Mouse (Mus musculus) lung, postnatal 25 days (tissue): ENCODE results near the gene Ddb2.
A peak's percentile ranks its signal among the peaks of the same experiment; 100 is the strongest.

ENCODE experiments used
- DNase-seq: peaks from one replicate; pipeline ENCODE4 v3.0.0; 2022; ENCODE audit warnings: low spot score

Ddb2 gene

GRCm38 (mm10) chr2:91255661-91256150 is 18.9 kb upstream of the Ddb2 start, which contains the start of gene Pacsin3:
Pacsin3 (plus strand) TSS chr2:91255954.
- no peak for DNase-seq

- DNase-seq = no peak
Observed at GRCm38 (mm10) chr2:91254725-91255380, 18.1 kb upstream of the Ddb2 start.

- no peak for DNase-seq
Observed at GRCm38 (mm10) chr2:91252512-91252911, 15.7 kb upstream of the Ddb2 start.

DNA sequence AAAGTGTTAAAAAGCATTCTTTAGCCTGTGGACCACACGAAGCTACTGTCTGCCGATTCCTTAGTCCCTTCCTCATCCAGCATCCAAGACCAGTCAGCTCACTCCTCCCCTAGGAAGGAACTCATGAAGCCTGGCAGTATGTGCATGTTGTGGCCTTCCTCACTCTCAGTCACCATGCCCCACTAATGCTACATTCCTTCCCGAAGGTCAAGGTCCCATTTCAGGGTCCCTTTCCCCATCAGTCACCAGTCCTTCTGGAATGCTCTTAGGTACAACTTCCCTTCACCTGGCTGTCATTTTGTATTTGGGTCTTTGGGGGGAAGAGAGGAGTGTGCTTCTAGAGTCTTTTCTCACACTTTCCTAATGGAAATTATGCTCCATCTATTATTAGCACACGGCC is 15.2 kb upstream of the Ddb2 start:
- DNase-seq = no peak

- DNase-seq = no peak
Observed at GRCm38 (mm10) chr2:91248366-91248765, 11.6 kb upstream of the Ddb2 start.

DNA sequence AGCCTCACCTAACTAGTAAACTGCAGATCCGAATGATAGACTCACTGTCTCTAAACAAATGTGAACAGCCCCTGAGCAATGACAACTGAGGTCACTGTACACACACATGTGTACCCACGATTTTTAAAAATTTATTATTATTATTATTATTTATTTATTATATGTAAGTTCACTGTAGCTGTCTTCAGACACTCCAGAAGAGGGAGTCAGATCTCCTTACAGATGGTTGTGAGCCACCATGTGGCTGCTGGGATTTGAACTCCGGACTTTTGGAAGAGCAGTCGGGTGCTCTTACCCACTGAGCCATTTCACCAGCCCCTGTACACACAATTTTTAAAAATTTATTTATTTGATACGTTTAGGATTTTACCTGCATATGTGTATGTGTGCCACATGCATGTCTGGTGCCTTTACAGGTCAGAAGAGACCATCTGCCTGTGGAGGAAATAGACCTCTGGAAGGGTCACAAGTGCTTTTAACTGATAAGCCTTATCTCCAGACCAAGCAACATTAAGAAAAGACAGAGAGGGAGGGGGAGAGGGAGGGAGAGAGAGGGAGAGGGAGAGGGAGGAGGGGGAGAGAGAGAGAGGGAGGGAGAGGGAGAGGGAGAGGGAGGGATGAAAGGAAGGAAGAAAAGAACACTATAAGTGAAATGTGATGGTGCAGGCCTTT is 7.9 kb upstream of the Ddb2 start:
- no peak for DNase-seq

DNA sequence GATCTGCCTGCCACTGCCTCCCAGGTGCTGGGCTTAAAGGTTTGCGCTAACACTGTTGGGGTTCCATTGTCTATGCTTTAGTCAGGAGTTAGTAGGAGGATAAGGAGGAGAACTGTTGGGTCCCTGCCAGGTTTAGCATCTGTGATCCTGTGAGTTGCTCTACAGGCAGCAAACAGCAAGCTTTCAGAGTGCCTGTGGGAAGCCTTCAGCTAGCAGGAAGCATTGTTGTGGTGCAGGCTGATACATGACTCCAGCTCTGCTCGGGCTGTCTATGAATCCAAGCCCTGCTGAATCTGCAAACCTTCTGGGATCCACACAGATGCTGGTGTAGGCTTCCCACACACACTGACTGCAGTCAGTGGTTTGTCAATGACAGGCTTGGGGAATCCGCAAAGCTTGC is 6.6 kb upstream of the Ddb2 start:
- no peak for DNase-seq

DNA sequence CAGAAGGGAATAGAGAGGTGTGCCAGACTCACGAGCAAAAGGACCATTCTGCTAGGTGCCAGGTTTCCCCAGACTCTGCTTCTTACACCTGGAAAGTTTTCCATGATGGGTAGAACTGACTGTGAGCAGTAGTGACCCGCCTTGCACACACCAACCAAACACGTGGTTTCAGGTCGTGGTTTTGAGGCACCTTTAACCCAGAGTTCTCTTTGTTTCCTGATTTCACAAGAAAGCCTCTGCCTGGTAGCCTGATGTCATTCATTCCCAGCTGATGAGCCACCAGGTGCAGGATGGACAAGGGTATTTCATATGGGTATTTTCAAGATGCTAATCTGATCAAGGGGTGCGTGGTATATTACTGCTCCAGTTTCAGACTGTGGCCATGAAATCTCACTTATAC is 5.8 kb upstream of the Ddb2 start:
- no peak for DNase-seq

DNA sequence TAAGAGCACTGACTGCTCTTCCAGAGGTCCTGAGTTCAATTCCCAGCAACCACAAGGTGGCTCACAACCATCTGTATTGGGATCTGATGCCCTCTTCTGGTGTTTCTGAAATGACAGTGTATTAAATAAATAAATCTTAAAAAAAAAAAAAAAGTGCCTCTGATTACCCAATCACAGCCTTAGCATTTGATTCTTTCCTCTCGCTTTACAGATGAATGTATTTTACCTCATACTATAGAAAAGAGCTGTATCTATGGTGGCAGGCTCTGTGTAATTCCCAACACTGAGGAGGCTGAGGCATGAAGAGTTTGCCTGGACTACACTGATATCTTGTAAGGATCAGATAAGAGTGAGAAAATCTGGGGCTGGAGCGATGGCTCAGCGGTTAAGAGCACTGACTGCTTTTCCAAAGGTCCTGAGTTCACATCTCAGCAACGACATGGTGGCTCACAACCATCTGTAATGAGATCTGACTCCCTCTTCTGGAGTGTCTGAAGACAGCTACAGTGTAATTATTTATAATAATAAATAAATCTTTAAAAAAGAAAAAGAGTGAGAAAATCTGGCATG is 814 bp upstream of the Ddb2 start:
- DNase-seq = peak; percentile 26

- DNase-seq = no peak
Observed at GRCm38 (mm10) chr2:91229735-91230134, 7.0 kb downstream of the Ddb2 start.

DNA sequence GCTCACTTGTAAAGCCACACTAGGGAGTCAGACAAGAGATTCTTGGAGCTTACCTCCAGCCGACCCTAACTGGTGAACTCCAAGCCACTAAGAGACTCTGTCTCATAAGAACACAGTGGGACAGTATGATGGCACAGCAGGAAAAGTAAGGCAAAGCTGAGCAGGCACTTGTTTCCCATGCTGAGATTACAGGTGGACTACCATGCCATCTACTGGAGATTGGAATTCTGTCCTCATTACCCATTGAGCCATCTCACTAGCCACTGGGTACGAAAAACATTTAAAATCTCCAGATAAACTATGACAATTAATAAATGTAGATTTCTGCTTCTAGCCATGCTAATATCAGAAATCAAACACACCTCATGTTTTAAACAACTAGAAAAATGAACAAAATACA is 13.2 kb downstream of the Ddb2 start:
- no peak for DNase-seq

DNA sequence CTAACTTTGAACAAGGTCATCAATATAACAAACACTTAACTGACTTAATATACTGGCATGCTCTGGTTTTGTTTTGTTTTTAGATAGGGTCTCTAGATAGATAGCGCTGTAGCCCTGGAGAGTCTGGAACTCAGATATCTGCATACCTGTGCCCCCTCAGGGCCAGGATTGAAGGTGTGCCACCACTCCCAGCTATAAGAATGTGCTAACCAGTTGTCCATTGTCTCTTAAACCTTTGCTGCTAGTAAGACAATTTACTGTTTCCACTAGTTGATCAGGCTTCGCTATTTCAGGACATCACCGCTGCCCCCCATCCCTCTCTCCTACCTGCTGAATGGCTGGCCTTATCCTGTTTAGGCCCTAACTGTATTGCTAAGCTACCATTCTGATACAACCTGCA is 16.3 kb downstream of the Ddb2 start:
- DNase-seq = no peak

DNA sequence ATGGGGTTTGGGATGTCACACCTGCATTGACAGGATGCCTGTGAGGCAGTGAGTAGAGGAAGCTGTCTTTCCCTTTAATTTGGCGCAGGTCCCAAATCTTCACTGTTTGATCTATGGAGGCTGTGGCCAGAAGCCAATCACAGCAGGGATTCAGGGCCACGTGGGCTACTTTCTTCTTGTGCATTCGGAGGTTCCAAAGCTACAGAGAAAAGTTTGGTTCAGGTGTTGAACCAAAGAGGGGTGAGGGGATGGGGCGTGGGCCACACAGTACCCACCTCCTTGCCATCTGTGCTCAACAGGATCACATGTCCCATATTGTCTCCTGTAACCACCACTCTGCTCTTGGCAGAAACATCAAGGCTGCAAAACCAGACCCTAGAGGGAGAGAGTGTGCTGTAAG is 19.8 kb downstream of the Ddb2 start:
- DNase-seq = no peak

DNA sequence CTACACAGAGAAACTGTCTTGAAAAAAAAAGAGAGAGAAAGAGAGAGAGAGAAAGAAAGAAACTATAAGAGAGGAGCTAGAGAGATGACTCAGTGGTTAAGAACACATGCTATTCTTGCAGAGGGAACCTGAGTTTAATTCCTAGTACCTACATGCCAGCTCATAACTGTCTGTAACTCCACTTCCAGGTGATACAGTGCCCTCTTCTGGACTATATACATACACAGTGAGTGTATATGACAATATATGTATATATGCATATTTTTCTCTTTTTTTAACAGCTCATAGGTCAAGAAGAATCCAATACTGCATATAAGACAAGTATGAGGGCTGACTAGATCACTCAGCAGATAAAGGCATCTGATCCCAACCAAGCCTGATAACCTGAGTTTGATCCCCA is 23.5 kb downstream of the Ddb2 start:
- DNase-seq = no peak

- DNase-seq = no peak
Observed at GRCm38 (mm10) chr2:91206254-91206775, 30.5 kb downstream of the Ddb2 start.

DNA sequence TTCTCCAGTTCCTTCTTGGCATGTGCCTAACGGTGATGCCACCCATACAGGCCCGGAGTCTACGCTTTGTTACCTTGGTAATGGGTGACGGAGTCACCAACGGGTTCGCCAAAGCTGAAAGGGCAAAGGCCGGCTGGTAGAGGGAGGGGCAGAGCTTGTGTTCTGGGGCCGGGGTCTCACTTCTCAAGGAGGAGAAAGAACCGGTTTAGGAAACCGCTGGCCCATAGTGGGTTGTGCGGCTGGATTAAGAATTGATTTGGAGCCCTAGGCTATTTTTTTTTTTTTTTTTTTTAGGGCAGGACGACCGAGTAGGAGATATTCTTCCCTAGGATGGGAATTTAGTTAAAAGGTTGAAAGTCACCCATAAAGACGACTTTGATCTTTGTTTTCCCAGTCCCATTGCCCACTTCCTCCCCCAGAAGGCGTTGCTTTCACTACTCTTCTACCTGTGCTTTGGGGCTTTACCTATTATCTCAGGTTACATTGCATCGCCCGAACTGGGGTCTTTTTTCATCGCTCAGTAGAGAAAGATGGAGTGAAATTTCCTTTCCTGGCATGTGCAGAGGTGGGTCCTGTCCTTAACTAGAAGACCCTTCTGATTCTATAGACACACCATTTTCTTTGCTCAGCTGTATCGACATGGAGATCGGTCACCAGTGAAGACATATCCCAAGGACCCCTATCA is 33.7 kb downstream of the Ddb2 start:
- DNase-seq = no peak

DNA sequence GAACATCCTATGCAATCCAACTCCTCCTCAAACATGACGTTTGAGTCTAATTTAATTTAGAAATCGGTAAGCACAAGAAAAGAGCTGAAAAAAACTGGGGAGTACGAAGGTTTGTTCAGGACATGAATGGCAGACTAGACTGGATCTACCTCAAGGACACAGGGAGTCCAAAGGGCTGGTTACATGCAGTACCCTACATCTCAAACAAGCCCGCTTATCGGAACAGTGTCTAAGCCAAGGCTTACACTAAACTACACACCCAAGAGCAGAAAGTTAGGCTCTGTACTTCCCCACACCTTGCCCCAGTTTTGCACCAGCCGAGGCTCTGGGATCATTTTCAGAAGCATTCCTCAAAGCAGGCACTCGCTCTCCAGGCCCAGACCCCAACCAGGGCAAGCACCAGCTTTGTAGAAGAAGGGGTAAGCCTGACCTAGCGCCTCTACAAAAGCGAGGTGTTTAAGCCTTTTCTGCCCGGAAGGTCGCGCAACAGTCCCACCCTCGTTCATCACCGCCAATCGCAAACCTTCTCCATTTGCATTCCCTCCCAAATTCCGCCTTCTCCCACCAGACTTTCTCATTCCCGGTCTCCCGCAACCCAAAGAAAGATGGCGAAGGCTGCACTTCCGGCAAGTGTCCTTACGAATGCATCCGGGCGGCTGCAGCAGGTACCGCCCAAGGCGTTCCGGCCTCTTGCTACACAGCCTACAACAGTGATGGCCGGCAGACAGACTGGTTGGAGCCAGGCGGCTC is 34.4 kb downstream of the Ddb2 start, which contains the start of the genes Nr1h3 and Acp2:
Gene Nr1h3, minus strand, starts transcription at position 613 of the 750 bp plus-strand sequence.
Gene Acp2, plus strand, starts transcription at position 664 of the 750 bp plus-strand sequence.
- peak; percentile 93 for DNase-seq

DNA sequence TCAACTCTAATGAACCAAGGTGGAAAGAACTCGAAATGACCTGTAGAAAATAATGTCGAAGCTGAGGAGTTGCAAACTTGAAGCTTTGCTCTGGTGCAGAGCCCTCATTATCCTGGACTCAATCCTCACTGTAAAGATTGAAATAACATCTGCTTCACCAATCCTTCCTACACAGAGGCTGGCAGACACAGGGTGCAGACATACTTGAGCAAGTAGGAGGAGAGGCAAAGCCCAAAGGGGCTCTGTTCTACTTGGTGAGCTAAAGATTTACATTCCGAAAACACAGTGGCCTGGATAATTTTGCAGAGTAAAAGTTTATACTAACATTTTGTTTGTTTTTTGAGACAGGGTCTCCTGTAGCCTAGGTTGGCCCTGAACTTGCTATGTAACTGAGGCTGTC is 37.9 kb downstream of the Ddb2 start:
- no peak for DNase-seq

DNA sequence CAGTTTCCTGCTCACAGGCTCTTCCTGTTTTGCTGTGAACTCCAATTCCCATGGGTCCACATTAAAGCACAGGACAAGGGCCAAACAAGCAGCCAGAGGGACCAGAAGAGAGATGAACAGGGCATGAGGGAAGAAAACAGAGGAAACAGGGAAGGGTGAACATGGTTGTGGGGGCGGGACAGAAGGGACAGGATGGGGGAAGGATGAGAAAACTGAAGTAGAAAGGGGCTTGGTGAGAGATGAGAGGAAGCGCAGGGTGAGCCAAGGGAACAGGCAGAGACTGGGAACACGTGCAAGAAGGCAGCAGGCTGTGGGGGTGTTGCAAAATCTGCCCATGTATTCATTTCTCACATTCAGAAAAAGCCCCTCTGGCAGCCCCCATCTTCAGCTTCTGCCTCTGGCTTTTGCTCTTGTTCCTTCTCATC is 40.2 kb downstream of the Ddb2 start:
- DNase-seq = peak; percentile 36

DNA sequence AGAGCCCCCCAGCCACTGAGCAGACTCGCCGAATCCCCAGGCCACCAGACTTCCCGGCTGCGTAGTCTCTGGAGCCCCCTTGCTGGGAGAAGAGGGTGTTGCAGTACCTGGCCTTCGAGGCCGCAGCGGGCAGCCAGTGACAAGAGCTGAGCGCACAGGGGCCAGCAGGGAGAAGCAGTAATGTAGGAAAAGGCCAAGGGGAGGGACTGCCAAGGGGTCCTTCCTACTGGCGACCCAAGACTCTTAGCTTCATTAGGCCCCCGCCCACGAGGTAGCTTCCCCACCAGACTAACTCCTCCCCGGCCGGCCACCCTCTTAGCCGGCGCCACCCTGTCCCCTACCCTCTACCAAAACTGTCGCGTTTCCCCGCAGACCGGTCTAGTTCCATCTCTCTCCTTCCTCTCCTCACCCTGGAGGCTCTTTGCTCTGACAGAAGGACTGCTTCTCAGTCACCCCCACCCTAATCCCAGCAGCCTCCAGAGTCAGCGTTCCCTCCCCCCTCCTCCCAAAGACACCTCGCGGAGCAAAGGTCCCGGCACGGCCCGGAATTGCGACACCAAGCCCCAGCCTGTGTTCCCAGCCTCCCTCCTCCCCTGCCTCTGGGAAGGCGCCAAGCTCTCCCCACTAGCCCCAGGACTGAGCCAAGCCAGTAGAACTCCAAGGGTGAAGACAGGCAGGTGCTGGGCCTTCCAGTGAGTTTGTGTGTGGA is 42.0 kb downstream of the Ddb2 start:
- DNase-seq = peak; percentile 91

DNA sequence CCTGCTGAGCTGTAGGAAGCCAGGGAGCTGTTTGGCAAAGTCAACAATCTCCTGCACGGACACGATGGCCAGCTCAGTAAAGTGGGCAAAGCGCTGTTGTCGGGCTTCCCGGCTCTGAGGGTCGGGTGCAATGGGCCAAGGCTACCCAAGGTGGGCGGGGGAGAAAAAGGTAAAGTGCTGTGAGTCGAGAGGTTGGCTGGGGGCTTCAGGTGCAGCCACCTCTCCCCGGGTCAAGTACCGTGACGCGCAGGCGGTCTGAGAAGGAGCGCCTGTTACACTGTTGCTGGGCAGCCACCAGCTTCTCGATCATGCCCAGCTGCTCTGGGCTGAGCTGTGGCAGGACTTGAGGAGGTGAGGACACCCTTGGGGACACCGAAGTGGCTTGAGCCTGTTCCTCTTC is 46.3 kb downstream of the Ddb2 start:
- DNase-seq = no peak
